In the genomic region with DNA sequence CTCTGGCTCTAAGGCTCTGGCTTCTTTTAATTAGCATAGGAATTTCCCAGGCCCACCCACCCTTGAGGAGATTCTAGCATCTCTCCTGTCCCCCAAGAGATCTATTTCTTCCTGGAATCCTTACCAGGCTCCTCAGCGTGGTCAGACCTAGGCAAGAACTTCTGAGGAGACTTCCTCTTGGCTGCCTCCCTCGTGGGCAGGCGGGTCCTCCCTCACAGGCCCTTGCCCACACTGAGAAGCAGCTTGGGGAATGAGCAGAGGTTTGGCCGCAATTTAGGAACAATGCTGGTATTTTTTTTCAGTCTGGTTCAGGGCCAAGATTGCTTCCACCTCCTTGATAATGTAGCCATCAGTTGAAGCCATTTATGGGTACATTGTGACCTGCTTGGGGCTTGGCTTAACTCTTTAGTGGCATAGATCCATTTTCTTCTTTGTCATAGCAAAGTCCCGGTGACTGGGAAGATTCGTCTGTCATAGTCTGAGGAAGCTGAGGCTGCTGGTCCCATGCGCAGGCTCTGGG, we compare ENCODE assay signal across 27 mouse cellular contexts.
A peak's percentile ranks its signal among the peaks of the same experiment; 100 is the strongest.
DNase-seq lines count a peak whose midpoint lies in the region; ATAC-seq and TF ChIP-seq lines count a peak whose summit lies in the region.
"Had no signal": no experiment of that assay in that cellular context is flagged by ENCODE, and none has a peak within 500 bp of the region (broad histone marks: within the 10 kb centered on the region; RNA-seq: fewer than 3 reads in every experiment).

No protein-coding gene starts in this region.

- peaks cover 2% of the 10 kb centered on the region for H3K4me1 ChIP-seq in heart, adult 2 months (ENCODE audit: control insufficient read depth, insufficient read depth, low read length)
- H3K4me1 ChIP-seq in heart, embryonic 12.5 days (replicated peaks), result no peaks in the 10 kb centered on the region; the same call in 1 of the 2 replicates
- H3K4me1 ChIP-seq in kidney, embryonic 16.5 days (ENCODE audit: insufficient read depth, low read length), result no peaks in the 10 kb centered on the region
- peaks cover 7% of the 10 kb centered on the region; the same call in 1 of the 2 replicates for H3K4me1 ChIP-seq in neural tube, embryonic 15.5 days
- H3K4me1 ChIP-seq: embryonic facial prominence, embryonic 13.5 days; forebrain, embryonic 13.5 days; heart, embryonic 15.5 days; hindbrain, embryonic 10.5 days; intestine, embryonic 15.5 days; limb, embryonic 15.5 days; midbrain, embryonic 10.5 days had no signal

- no peak overlapping the region for H3K4me2 ChIP-seq in heart, embryonic 12.5 days
- no peak overlapping the region for H3K4me2 ChIP-seq in kidney, embryonic 16.5 days (replicated peaks; ENCODE audit: low read depth, low read length)
- no peak overlapping the region for H3K4me2 ChIP-seq in neural tube, embryonic 15.5 days
- H3K4me2 ChIP-seq: embryonic facial prominence, embryonic 13.5 days; forebrain, embryonic 13.5 days; heart, embryonic 15.5 days; intestine, embryonic 15.5 days; limb, embryonic 15.5 days; lung, embryonic 14.5 days had no signal

- ATAC-seq in heart, embryonic 12.5 days (ENCODE audit: insufficient number of reproducible peaks, low FRiP score), result no peak
- no peak for ATAC-seq in kidney, embryonic 16.5 days (ENCODE audit: low FRiP score, low TSS enrichment)
- ATAC-seq in neural tube, embryonic 15.5 days (ENCODE audit: low FRiP score), result no peak
- ATAC-seq: forebrain, embryonic 13.5 days; hindbrain, embryonic 16.5 days; intestine, embryonic 15.5 days had no signal

- WGBS in heart, adult 2 months, result 37% methylated on average over 7 of the region's 7 CpGs
- 50% methylated on average over 7 of the region's 7 CpGs for WGBS in heart, embryonic 12.5 days
- 63% methylated on average over 7 of the region's 7 CpGs for WGBS in kidney, embryonic 16.5 days
- WGBS in neural tube, embryonic 15.5 days, result 62% methylated on average over 7 of the region's 7 CpGs

- H3K36me3 ChIP-seq in heart, adult 2 months (ENCODE audit: control insufficient read depth, insufficient read depth, low read length), result no peaks in the 10 kb centered on the region; the same call in 1 of the 2 replicates
- H3K36me3 ChIP-seq in heart, embryonic 12.5 days, result no peaks in the 10 kb centered on the region
- H3K36me3 ChIP-seq in kidney, embryonic 16.5 days (ENCODE audit: insufficient read depth, low read length), result no peaks in the 10 kb centered on the region
- no peaks in the 10 kb centered on the region for H3K36me3 ChIP-seq in neural tube, embryonic 15.5 days
- H3K36me3 ChIP-seq: embryonic facial prominence, embryonic 13.5 days; G1E; heart, embryonic 15.5 days; hindbrain, embryonic 10.5 days; intestine, embryonic 15.5 days; limb, embryonic 15.5 days; midbrain, embryonic 10.5 days had no signal

- TF ChIP-seq POLR2A in heart, adult 2 months (IDR thresholded peaks at IDR 0.05; ENCODE audit: insufficient read depth, low read depth, low read length), result no peak

- TF ChIP-seq CTCF in heart, adult 2 months (IDR thresholded peaks at IDR 0.05), result no peak

- no peaks in the 10 kb centered on the region for H3K27me3 ChIP-seq in heart, adult 2 months (ENCODE audit: control insufficient read depth, insufficient read depth, low read length)
- H3K27me3 ChIP-seq in heart, embryonic 12.5 days (replicated peaks), result no peaks in the 10 kb centered on the region
- H3K27me3 ChIP-seq in kidney, embryonic 16.5 days (ENCODE audit: insufficient read depth, low read length), result no peaks in the 10 kb centered on the region
- H3K27me3 ChIP-seq in neural tube, embryonic 15.5 days (replicated peaks), result no peaks in the 10 kb centered on the region
- H3K27me3 ChIP-seq: CH12.LX; embryonic facial prominence, embryonic 13.5 days; forebrain, embryonic 13.5 days; heart, embryonic 15.5 days; intestine, embryonic 15.5 days; limb, embryonic 15.5 days had no signal

- intact Hi-C loops in heart, adult 2 months (cut with DNase I), result no loop called here

- no peak for TF ChIP-seq EP300 in heart, adult 2 months (IDR thresholded peaks at IDR 0.05; ENCODE audit: insufficient read depth, low read depth, low read length)

- no peak overlapping the region for H3K9ac ChIP-seq in heart, adult 2 months (ENCODE audit: low read depth, low read length)
- no peak overlapping the region for H3K9ac ChIP-seq in heart, embryonic 12.5 days
- no peak overlapping the region for H3K9ac ChIP-seq in kidney, embryonic 16.5 days (replicated peaks; ENCODE audit: low read length)
- no peak overlapping the region for H3K9ac ChIP-seq in neural tube, embryonic 15.5 days (replicated peaks)
- H3K9ac ChIP-seq: embryonic facial prominence, embryonic 13.5 days; forebrain, embryonic 13.5 days; heart, embryonic 15.5 days; intestine, embryonic 15.5 days; limb, embryonic 15.5 days; liver, embryonic 14.5 days; lung, embryonic 14.5 days had no signal

- no peak overlapping the region for H3K4me3 ChIP-seq in heart, adult 2 months
- no peak overlapping the region for H3K4me3 ChIP-seq in heart, embryonic 12.5 days
- H3K4me3 ChIP-seq in kidney, embryonic 16.5 days (ENCODE audit: low read length), result no peak overlapping the region
- H3K4me3 ChIP-seq in neural tube, embryonic 15.5 days (replicated peaks), result no peak overlapping the region
- H3K4me3 ChIP-seq: embryonic facial prominence, embryonic 13.5 days; forebrain, embryonic 13.5 days; heart, embryonic 15.5 days; hindbrain, embryonic 10.5 days; intestine, embryonic 15.5 days; left cerebral cortex, adult 2 months; limb, embryonic 15.5 days; midbrain, embryonic 10.5 days had no signal

- peak in 1 of 2 experiments; percentile 19 for DNase-seq in heart, adult 2 months
- peak; percentile 40 for DNase-seq in kidney, postnatal 10 days
- DNase-seq in Muller cell, postnatal 12 days (ENCODE audit: inconsistent ontology term), result peak; percentile 49
- peak; percentile 38 for DNase-seq in kidney, postnatal 14 days
- DNase-seq: adrenal gland, adult 2 months; B cell, adult 2 months; cerebellum, adult 2 months; cerebellum, postnatal 25 days; left cerebral cortex, postnatal 4 days; lung, embryonic 14.5 days; right cerebral cortex, postnatal 14 days; thymus, postnatal 14 days had no signal

- no peaks in the 10 kb centered on the region for H3K9me3 ChIP-seq in heart, embryonic 12.5 days (replicated peaks)
- no peaks in the 10 kb centered on the region for H3K9me3 ChIP-seq in kidney, embryonic 16.5 days (ENCODE audit: low read length)
- H3K9me3 ChIP-seq in neural tube, embryonic 15.5 days (replicated peaks), result no peaks in the 10 kb centered on the region
- H3K9me3 ChIP-seq: embryonic facial prominence, embryonic 13.5 days; forebrain, embryonic 13.5 days; heart, embryonic 15.5 days; hindbrain, embryonic 10.5 days; intestine, embryonic 15.5 days; limb, embryonic 15.5 days; midbrain, embryonic 10.5 days had no signal

- H3K79me2 ChIP-seq in heart, adult 2 months (replicated peaks; ENCODE audit: control insufficient read depth, insufficient read depth, low read length), result no peaks in the 10 kb centered on the region

- H3K27ac ChIP-seq in heart, adult 2 months, result peak overlapping the region; percentile 13; the same call in 1 of the 2 replicates
- no peak overlapping the region for H3K27ac ChIP-seq in heart, embryonic 12.5 days (ENCODE audit: poor library complexity, severe bottlenecking)
- H3K27ac ChIP-seq in kidney, embryonic 16.5 days (ENCODE audit: low read length), result no peak overlapping the region
- H3K27ac ChIP-seq in neural tube, embryonic 15.5 days (replicated peaks), result no peak overlapping the region
- H3K27ac ChIP-seq: embryonic facial prominence, embryonic 13.5 days; forebrain, embryonic 13.5 days; heart, embryonic 15.5 days; hindbrain, embryonic 10.5 days; intestine, embryonic 15.5 days; left cerebral cortex, adult 2 months; limb, embryonic 15.5 days; liver, embryonic 14.5 days; midbrain, embryonic 10.5 days had no signal
